Mouse (Mus musculus) liver, embryonic 14.5 days (tissue): ENCODE results near the gene Ipcef1.

Source experiments
- CTCF ChIP-seq: IDR thresholded peaks from 2 replicates; pipeline ENCODE4 v1.5.1; 2016; ENCODE audit warnings: antibody characterized with exemption, low read depth, control low read depth
- EP300 ChIP-seq: IDR thresholded peaks from 2 replicates; pipeline ENCODE4 v1.6.1; 2016; ENCODE audit warnings: antibody characterized with exemption, low read depth

DNA sequence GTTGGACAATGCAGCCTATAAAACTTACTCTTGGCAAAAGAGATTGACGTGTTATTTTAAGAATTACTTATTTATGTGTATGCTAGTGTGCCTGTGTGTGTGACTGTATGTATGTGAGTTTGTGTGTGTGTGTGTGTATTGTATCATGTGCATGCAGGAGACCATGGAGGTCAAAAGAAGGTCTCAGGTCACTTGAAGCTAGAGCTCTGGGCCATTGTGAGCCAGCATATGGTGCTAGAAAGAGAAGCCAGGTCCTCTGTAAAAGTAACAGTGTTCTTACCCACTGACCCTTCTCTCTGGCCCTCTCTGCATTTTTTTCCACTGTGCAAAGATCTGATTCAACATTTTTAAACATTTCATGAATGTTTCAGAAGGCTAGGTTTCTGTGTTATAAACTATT, 25.7 kb upstream of the Ipcef1 start:
- no peak for TF ChIP-seq CTCF
- TF ChIP-seq EP300: no peak
